Mouse (Mus musculus) lung, adult 2 months (tissue): ENCODE data around the gene Thada. TPM values are rescaled to one million over a fixed set of nuclear protein-coding genes. Genes with fewer than 3 reads are reported as not detected.

Experiments used
- DNase-seq: peaks from one replicate; pipeline ENCODE4 v3.0.0; 2022
- H3K4me1 ChIP-seq: fragments of 200-500 bp; 2 replicates; pipeline ENCODE4 v1.6.1; 2011; ENCODE audit warnings: low read length; ENCODE audit not compliant: control insufficient read depth, insufficient read depth
- H3K4me3 ChIP-seq: fragments of 200-500 bp; replicated peaks from 2 replicates; pipeline ENCODE3; 2011; ENCODE audit warnings: low read depth, mild to moderate bottlenecking, control low read depth, low read length; ENCODE audit errors: extremely low read depth
- CTCF ChIP-seq: fragments of 200-500 bp; IDR thresholded peaks from 2 replicates; pipeline ENCODE4 v1.5.1; 2011; ENCODE audit warnings: mild to moderate bottlenecking, low read length, control low read depth; ENCODE audit not compliant: insufficient read depth
- POLR2A ChIP-seq: fragments of 200-500 bp; IDR thresholded peaks from 2 replicates; pipeline ENCODE4 v1.6.1; 2011; ENCODE audit warnings: low read depth, mild to moderate bottlenecking, control low read depth, low read length, borderline replicate concordance; ENCODE audit errors: extremely low read depth
- WGBS: fragments of 180-500 bp; shearing (Covaris S2); methylation state at CpG from one replicate; pipeline ENCODE4 v1.1.7; 2018; 5-methylcytosine and 5-hydroxymethylcytosine counted together
- polyA plus RNA-seq: library from polyadenylated mRNA; depleted of rRNA; stranded (reverse); fragments of >200 nt; gene quantifications from 2 replicates; pipeline ENCODE4 v1.2.3, GENCODE M21; 2012

The Thada gene
- polyA plus RNA-seq, 1 experiment, result 12.8 TPM

GRCm38 (mm10) chr17:84478276-84478675 lies 12.3 kb upstream of the Thada start:
- 73% methylated on average over 4 of the region's 4 CpGs for WGBS
- H3K4me1 ChIP-seq, result no peaks in the 10 kb centered on the region
- DNase-seq, result no peak
- TF ChIP-seq CTCF, result no peak
- TF ChIP-seq POLR2A, result no peak
- no peak overlapping the region for H3K4me3 ChIP-seq

- H3K4me3 ChIP-seq, result no peak overlapping the region
- H3K4me1 ChIP-seq, result no peaks in the 10 kb centered on the region
- WGBS, result 78% methylated on average over 5 of the region's 5 CpGs
- DNase-seq, result no peak
- TF ChIP-seq CTCF (no peak), POLR2A (no peak)
Observed at GRCm38 (mm10) chr17:84477176-84477575, 11.2 kb upstream of the Thada start.

GRCm38 (mm10) chr17:84474312-84474711 lies 8.3 kb upstream of the Thada start:
- TF ChIP-seq POLR2A (no peak), CTCF (no peak)
- no peak for DNase-seq
- no peaks in the 10 kb centered on the region for H3K4me1 ChIP-seq
- 37% methylated on average over 4 of the region's 4 CpGs for WGBS
- H3K4me3 ChIP-seq, result no peak overlapping the region

GRCm38 (mm10) chr17:84435012-84435411 lies 31.0 kb downstream of the Thada start:
- Histone ChIP-seq H3K4me3 (no peak overlapping the region), H3K4me1 (peaks cover 4% of the 10 kb centered on the region)
- TF ChIP-seq CTCF, result no peak
- TF ChIP-seq POLR2A, result no peak
- DNase-seq, result no peak
- 70% methylated on average over 4 of the region's 4 CpGs for WGBS

- TF ChIP-seq CTCF (no peak), POLR2A (no peak)
- DNase-seq, result no peak
- peaks cover 4% of the 10 kb centered on the region for H3K4me1 ChIP-seq
- H3K4me3 ChIP-seq, result no peak overlapping the region
Observed at GRCm38 (mm10) chr17:84434233-84434632, 31.8 kb downstream of the Thada start.

- 57% methylated on average over 5 of the region's 5 CpGs for WGBS
- H3K4me3 ChIP-seq, result no peak overlapping the region
- no peak for DNase-seq
- H3K4me1 ChIP-seq, result peaks cover 4% of the 10 kb centered on the region
- TF ChIP-seq CTCF (no peak), POLR2A (no peak)
Observed at GRCm38 (mm10) chr17:84431991-84432390, 34.0 kb downstream of the Thada start.

GRCm38 (mm10) chr17:84424258-84424657 lies 41.7 kb downstream of the Thada start:
- Histone ChIP-seq H3K4me3 (no peak overlapping the region), H3K4me1 (no peaks in the 10 kb centered on the region)
- no peak for DNase-seq
- WGBS, result 73% methylated on average over 1 of the region's 1 CpGs
- TF ChIP-seq POLR2A (no peak), CTCF (no peak)

- no peak overlapping the region for H3K4me3 ChIP-seq
- 76% methylated on average over 8 of the region's 8 CpGs for WGBS
- DNase-seq, result no peak
- TF ChIP-seq POLR2A, result no peak
- TF ChIP-seq CTCF, result no peak
- H3K4me1 ChIP-seq, result no peaks in the 10 kb centered on the region
Observed at GRCm38 (mm10) chr17:84422916-84423315, 43.1 kb downstream of the Thada start.

GRCm38 (mm10) chr17:84422001-84422785 lies 43.8 kb downstream of the Thada start:
- DNase-seq, result peak; percentile 10
- no peaks in the 10 kb centered on the region for H3K4me1 ChIP-seq
- TF ChIP-seq CTCF (no peak), POLR2A (no peak)
- H3K4me3 ChIP-seq, result no peak overlapping the region
- 73% methylated on average over 4 of the region's 4 CpGs for WGBS

- no peak for TF ChIP-seq POLR2A
- 0 out of 2 replicates have a peak, but pooled peaks have one; percentile 17 for TF ChIP-seq CTCF
- Histone ChIP-seq H3K4me3 (no peak overlapping the region), H3K4me1 (no peaks in the 10 kb centered on the region)
- no peak for DNase-seq
- WGBS, result 89% methylated on average over 4 of the region's 4 CpGs
Observed at GRCm38 (mm10) chr17:84421042-84421441, 45.0 kb downstream of the Thada start.
